Mouse (Mus musculus) inflammation-experienced regulatory T-cells, adult 6 months (primary cell): ENCODE results near the gene Gpr157. TPM values are rescaled to one million over a fixed set of nuclear protein-coding genes. Genes with fewer than 3 reads are reported as not detected.

Experiments
- ATAC-seq: one replicate; pipeline ENCODE4 v1.8.0; 2017
- polyA plus RNA-seq, 3 experiments: library from polyadenylated mRNA; unstranded; fragments of 100-300 nt; shearing (Covaris generic); gene quantifications; one replicate each; pipeline ENCODE4 v1.2.1; 2017

Gpr157 gene
- polyA plus RNA-seq, 3 experiments from 2014 or later = 0.16 to 0.36 (median 0.33) TPM

- ATAC-seq = no peak
These were observed 68.1 kb downstream of the Gpr157 start for GRCm38 (mm10) chr4:150155301-150155700.

Other genes starting within 250 kb of the Gpr157 start
- gene Spsb1, start 132.3 kb upstream of the Gpr157 start, polyA plus RNA-seq = 1 to 10 TPM; 1.7 to 8.9 (median 7.9) TPM
- 1 to 10 TPM; 4.1 to 5.9 (median 5.0) TPM for gene H6pd, start 78.3 kb upstream of the Gpr157 start, polyA plus RNA-seq
- gene Slc2a5, start 31.9 kb downstream of the Gpr157 start, polyA plus RNA-seq = not detected
- gene Slc2a7, start 61.6 kb downstream of the Gpr157 start, polyA plus RNA-seq = not detected
- gene Car6, start 114.0 kb downstream of the Gpr157 start, polyA plus RNA-seq = not detected
- gene Eno1, start 149.4 kb downstream of the Gpr157 start, polyA plus RNA-seq = 100 to 1,000 TPM; 503 to 566 (median 560) TPM
- 10 to 100 TPM; 10.1 to 32.0 (median 28.4) TPM for gene Rere, start 194.3 kb downstream of the Gpr157 start, polyA plus RNA-seq